Mouse (Mus musculus) neural tube, embryonic 11.5 days (tissue): ENCODE data around the gene Slc25a11. TPM values are rescaled to one million over a fixed set of nuclear protein-coding genes. Genes with fewer than 3 reads are reported as not detected.

Experiments used
- ATAC-seq: fragments of 200-750 bp; cut with Nextera tagmentation; 2 replicates; pipeline ENCODE4 v1.8.0; 2017; ENCODE audit warnings: moderate number of reproducible peaks, mild to moderate bottlenecking, moderate TSS enrichment, moderate library complexity; ENCODE audit not compliant: insufficient read depth, low FRiP score, low TSS enrichment
- DNase-seq: peaks from one replicate; pipeline ENCODE4 v3.0.0-alpha.2; 2015; ENCODE audit warnings: low spot score
- H3K27ac ChIP-seq: fragments of 300-500 bp; sonication (generic); 2 replicates; pipeline ENCODE4 v1.5.1; 2014; ENCODE audit warnings: low read depth, mild to moderate bottlenecking, low read length
- H3K27me3 ChIP-seq: fragments of 300-500 bp; sonication (generic); 2 replicates; pipeline ENCODE4 v1.6.1; 2014; ENCODE audit warnings: mild to moderate bottlenecking, low read length, mixed read lengths; ENCODE audit not compliant: control insufficient read depth, insufficient read depth
- H3K36me3 ChIP-seq: fragments of 300-500 bp; sonication (generic); 2 replicates; pipeline ENCODE4 v1.6.1; 2014; ENCODE audit warnings: mild to moderate bottlenecking, low read length, moderate library complexity, mixed read lengths; ENCODE audit not compliant: control insufficient read depth, insufficient read depth
- H3K4me1 ChIP-seq: fragments of 300-500 bp; sonication (generic); 2 replicates; pipeline ENCODE4 v1.6.1; 2014; ENCODE audit warnings: low read length, mixed read lengths; ENCODE audit not compliant: control insufficient read depth, insufficient read depth
- H3K4me2 ChIP-seq: fragments of 300-500 bp; sonication (generic); 2 replicates; pipeline ENCODE4 v1.6.1; 2014; ENCODE audit warnings: low read depth, mild to moderate bottlenecking, moderate library complexity
- H3K4me3 ChIP-seq: fragments of 300-500 bp; sonication (generic); 2 replicates; pipeline ENCODE4 v1.5.1; 2014; ENCODE audit warnings: low read depth, low read length
- H3K9ac ChIP-seq: fragments of 300-500 bp; sonication (generic); 2 replicates; pipeline ENCODE4 v1.6.1; 2014; ENCODE audit warnings: mild to moderate bottlenecking, low read length
- H3K9me3 ChIP-seq: fragments of 300-500 bp; sonication (generic); 2 replicates; pipeline ENCODE4 v1.6.1; 2016; ENCODE audit warnings: low read length; ENCODE audit not compliant: control insufficient read depth
- WGBS: fragments of 180-500 bp; shearing (Covaris S2); extraction: QIAGEN DNeasy Blood & Tissue Kit; methylation state at CpG from one replicate; pipeline ENCODE4 v1.1.7; 2014; 5-methylcytosine and 5-hydroxymethylcytosine counted together
- polyA plus RNA-seq: library from polyadenylated mRNA; unstranded; fragments of >200 nt; fragmentation: Nextera tagmentation; extraction: Ambion mirVana; gene quantifications from 2 replicates; pipeline ENCODE4 v1.2.1, GENCODE M21; 2014

Gene Slc25a11
- polyA plus RNA-seq, 1 experiment from 2014 or later: 142 TPM

GRCm38 (mm10) chr11:70669582-70670345 is 22.5 kb upstream of the Slc25a11 start:
- Histone ChIP-seq H3K9me3 (no peaks in the 10 kb centered on the region), H3K4me3 (peak overlapping the region; percentile 60), H3K4me2 (peak overlapping the region; percentile 98), H3K4me1 (peaks cover 8% of the 10 kb centered on the region; the same call in 1 of the 2 replicates), H3K36me3 (peaks cover 4% of the 10 kb centered on the region; the same call in 1 of the 2 replicates), H3K9ac (peak overlapping the region; percentile 74), H3K27ac (peak overlapping the region; percentile 93), H3K27me3 (no peaks in the 10 kb centered on the region)
- DNase-seq (peak; percentile 80), ATAC-seq (no peak; the same call in none of the 2 replicates)
- WGBS: under 1% methylated on average over 30 of the region's 31 CpGs

- peak within 1 kb of the TSS; percentile 98 for H3K4me2 ChIP-seq
- DNase-seq (peak; percentile 97), ATAC-seq (peak; percentile 95)
- H3K4me1 ChIP-seq: peaks cover 8% of the 10 kb centered on the region; the same call in 1 of the 2 replicates
- WGBS: under 1% methylated on average over 44 of the region's 44 CpGs
- H3K9ac ChIP-seq: peak within 1 kb of the TSS; percentile 74
- peaks cover 8% of the 10 kb centered on the region; the same call in 1 of the 2 replicates for H3K36me3 ChIP-seq
- H3K27me3 ChIP-seq: no peaks in the 10 kb centered on the region
- no peaks in the 10 kb centered on the region for H3K9me3 ChIP-seq
- H3K4me3 ChIP-seq: peak within 1 kb of the TSS; percentile 60
- peak within 1 kb of the TSS; percentile 93 for H3K27ac ChIP-seq
Observed at GRCm38 (mm10) chr11:70668771-70669505, 21.7 kb upstream of the Slc25a11 start, which contains the start of gene Spag7. Spag7 (minus strand) TSS chr11:70669416.

GRCm38 (mm10) chr11:70668335-70668770 is 21.1 kb upstream of the Slc25a11 start:
- DNase-seq (no peak), ATAC-seq (peak; percentile 40)
- H3K4me1 ChIP-seq: peaks cover 8% of the 10 kb centered on the region; the same call in 1 of the 2 replicates
- no peaks in the 10 kb centered on the region for H3K9me3 ChIP-seq
- peak overlapping the region; percentile 79 for H3K4me2 ChIP-seq
- peak overlapping the region; percentile 60 for H3K4me3 ChIP-seq
- H3K27ac ChIP-seq: peak overlapping the region; percentile 93
- H3K9ac ChIP-seq: peak overlapping the region; percentile 49
- WGBS: under 1% methylated on average over 15 of the region's 15 CpGs
- H3K27me3 ChIP-seq: no peaks in the 10 kb centered on the region
- peaks cover 8% of the 10 kb centered on the region; the same call in 1 of the 2 replicates for H3K36me3 ChIP-seq

GRCm38 (mm10) chr11:70667271-70668150 is 20.2 kb upstream of the Slc25a11 start:
- 73% methylated on average over 14 of the region's 14 CpGs for WGBS

GRCm38 (mm10) chr11:70666687-70667086 is 19.4 kb upstream of the Slc25a11 start:
- DNase-seq: no peak
- no peak overlapping the region for H3K4me3 ChIP-seq
- no peaks in the 10 kb centered on the region for H3K27me3 ChIP-seq
- no peak for ATAC-seq
- H3K36me3 ChIP-seq: peaks cover 14% of the 10 kb centered on the region; the same call in 1 of the 2 replicates
- no peak overlapping the region for H3K9ac ChIP-seq
- WGBS: 94% methylated on average over 8 of the region's 8 CpGs
- peaks cover 8% of the 10 kb centered on the region; the same call in 1 of the 2 replicates for H3K4me1 ChIP-seq
- no peak overlapping the region for H3K4me2 ChIP-seq
- no peaks in the 10 kb centered on the region for H3K9me3 ChIP-seq
- no peak overlapping the region for H3K27ac ChIP-seq

More at GRCm38 (mm10) chr11:70667271-70668150, 20.2 kb upstream of the Slc25a11 start:
- H3K9ac ChIP-seq: no peak overlapping the region
- DNase-seq (no peak), ATAC-seq (no peak)
- H3K4me1 ChIP-seq: peaks cover 8% of the 10 kb centered on the region; the same call in 1 of the 2 replicates
- H3K36me3 ChIP-seq: peaks cover 13% of the 10 kb centered on the region; the same call in 1 of the 2 replicates
- H3K4me2 ChIP-seq: peak overlapping the region; percentile 79
- no peaks in the 10 kb centered on the region for H3K9me3 ChIP-seq
- H3K4me3 ChIP-seq: peak overlapping the region; percentile 60
- H3K27ac ChIP-seq: peak overlapping the region; percentile 93
- no peaks in the 10 kb centered on the region for H3K27me3 ChIP-seq

- no peaks in the 10 kb centered on the region for H3K27me3 ChIP-seq
- no peak overlapping the region for H3K4me2 ChIP-seq
- WGBS: 93% methylated on average over 9 of the region's 9 CpGs
- DNase-seq: no peak
- peaks cover 14% of the 10 kb centered on the region; the same call in 1 of the 2 replicates for H3K36me3 ChIP-seq
- H3K4me3 ChIP-seq: no peak overlapping the region
- no peaks in the 10 kb centered on the region for H3K9me3 ChIP-seq
- ATAC-seq: no peak
- 0 out of 2 replicates have a peak, but pooled peaks cover 4% of the 10 kb centered on the region for H3K4me1 ChIP-seq
- H3K27ac ChIP-seq: no peak overlapping the region
- H3K9ac ChIP-seq: no peak overlapping the region
Observed at GRCm38 (mm10) chr11:70664741-70665140, 17.5 kb upstream of the Slc25a11 start.

GRCm38 (mm10) chr11:70663957-70664356 is 16.7 kb upstream of the Slc25a11 start:
- Histone ChIP-seq H3K27me3 (no peaks in the 10 kb centered on the region), H3K4me2 (no peak overlapping the region), H3K9ac (no peak overlapping the region), H3K36me3 (peaks cover 14% of the 10 kb centered on the region; the same call in 1 of the 2 replicates), H3K27ac (no peak overlapping the region), H3K4me1 (0 out of 2 replicates have a peak, but pooled peaks cover 4% of the 10 kb centered on the region), H3K4me3 (no peak overlapping the region), H3K9me3 (no peaks in the 10 kb centered on the region)
- ATAC-seq: no peak
- 93% methylated on average over 6 of the region's 6 CpGs for WGBS
- DNase-seq: no peak

GRCm38 (mm10) chr11:70663101-70663500 is 15.8 kb upstream of the Slc25a11 start:
- ATAC-seq: no peak
- no peak overlapping the region for H3K4me3 ChIP-seq
- H3K9me3 ChIP-seq: no peaks in the 10 kb centered on the region
- no peak overlapping the region for H3K4me2 ChIP-seq
- 93% methylated on average over 8 of the region's 8 CpGs for WGBS
- no peak overlapping the region for H3K9ac ChIP-seq
- 0 out of 2 replicates have a peak, but pooled peaks cover 4% of the 10 kb centered on the region for H3K4me1 ChIP-seq
- DNase-seq: no peak
- no peak overlapping the region for H3K27ac ChIP-seq
- H3K36me3 ChIP-seq: peaks cover 14% of the 10 kb centered on the region; the same call in 1 of the 2 replicates
- no peaks in the 10 kb centered on the region for H3K27me3 ChIP-seq
